Comparison of ENCODE assay signal across 28 mouse cellular contexts in the genomic region with DNA sequence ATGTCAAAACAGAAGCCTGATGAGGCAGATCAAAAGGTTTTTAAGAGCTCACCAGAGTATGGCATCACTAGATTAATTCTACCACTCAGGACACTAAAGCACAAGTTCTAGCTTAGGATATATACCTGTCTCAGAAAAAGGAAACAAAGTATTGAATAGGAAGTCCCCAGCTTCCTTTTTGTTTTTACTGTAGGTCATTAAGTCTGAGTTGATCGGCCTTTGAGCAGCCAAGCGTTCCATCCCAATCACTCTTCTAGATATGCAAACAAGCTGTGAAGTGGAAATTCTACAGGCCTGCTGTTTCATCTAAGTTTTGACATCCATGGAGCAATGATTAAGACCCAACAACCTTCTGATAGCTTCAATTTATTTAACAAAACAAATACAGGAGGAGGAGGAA. TPM values are rescaled to one million over a fixed set of nuclear protein-coding genes. Genes with fewer than 3 reads are reported as not detected.
"Had no signal": no experiment of that assay in that cellular context is flagged by ENCODE, and none has a peak within 500 bp of the region (broad histone marks: within the 10 kb centered on the region; RNA-seq: fewer than 3 reads in every experiment).

No protein-coding gene starts in this region.

- H3K4me2 ChIP-seq: heart, embryonic 12.5 days; hindbrain, embryonic 14.5 days; kidney, embryonic 15.5 days; limb, embryonic 13.5 days; limb, embryonic 15.5 days; liver, embryonic 11.5 days; liver, embryonic 13.5 days had no signal

- DNase-seq: gastrocnemius, postnatal 14 days; gastrocnemius, postnatal 36 days; heart, adult 18-20 months; heart, postnatal 14 days; heart, postnatal 36 days; kidney, adult 11 months; kidney, adult 2 months; kidney, adult 9 months; kidney, postnatal 14 days; kidney, postnatal 36 days; layer of hippocampus, adult 9-11 months; layer of hippocampus, postnatal 36 days; left cerebral cortex, postnatal 4 days; liver, embryonic 13.5 days had no signal

- H3K27me3 ChIP-seq: heart, embryonic 12.5 days; kidney, embryonic 15.5 days; limb, embryonic 13.5 days; limb, embryonic 15.5 days; liver, embryonic 13.5 days had no signal

- H3K9ac ChIP-seq: heart, embryonic 12.5 days; hindbrain, embryonic 14.5 days; kidney, embryonic 15.5 days; limb, embryonic 13.5 days; limb, embryonic 15.5 days; liver, embryonic 13.5 days had no signal

- ATAC-seq: hindbrain, embryonic 16.5 days; intestine, embryonic 16.5 days had no signal

- H3K9me3 ChIP-seq: heart, embryonic 10.5 days; heart, embryonic 12.5 days; kidney, embryonic 15.5 days; limb, embryonic 13.5 days; limb, embryonic 15.5 days; liver, embryonic 13.5 days had no signal

- H3K27ac ChIP-seq: heart, embryonic 10.5 days; hindbrain, embryonic 14.5 days; kidney, embryonic 15.5 days; kidney, postnatal 0 days; limb, embryonic 13.5 days; limb, embryonic 15.5 days; liver, embryonic 13.5 days had no signal

- H3K4me3 ChIP-seq: heart, embryonic 10.5 days; heart, embryonic 12.5 days; kidney, embryonic 15.5 days; limb, embryonic 13.5 days; limb, embryonic 15.5 days; liver, embryonic 13.5 days had no signal

RNA-seq across cellular contexts. Expression of a gene that starts 42.0 kb away (rescaled TPM):
- total RNA-seq: gastrocnemius, postnatal 36 days; hematopoietic stem cell, adult 5-6 weeks had no signal
- polyA plus RNA-seq: heart, embryonic 12.5 days; heart, embryonic 14.5 days; hindbrain, embryonic 11.5 days; hindbrain, embryonic 14.5 days; hindbrain, embryonic 16.5 days; limb, embryonic 11.5 days; limb, embryonic 13.5 days had no signal
